In genomic region chr17:16612405-16612979, GRCm38 (mm10) we compare ENCODE assay signal across 23 mouse cellular contexts.
DNase-seq lines count a peak whose midpoint lies in the region; ATAC-seq and TF ChIP-seq lines count a peak whose summit lies in the region.
"Had no signal": no experiment of that assay in that cellular context is flagged by ENCODE, and none has a peak within 500 bp of the region (broad histone marks: within the 10 kb centered on the region; RNA-seq: fewer than 3 reads in every experiment).

No protein-coding gene starts in this region.

- intact Hi-C loops in gastrocnemius, adult 2 months (cut with DNase I): no loop called here

- no peaks in the 10 kb centered on the region for H3K36me3 ChIP-seq in forebrain, embryonic 13.5 days (ENCODE audit: poor library complexity, severe bottlenecking)
- H3K36me3 ChIP-seq in forebrain, embryonic 15.5 days: no peaks in the 10 kb centered on the region
- H3K36me3 ChIP-seq in midbrain, embryonic 13.5 days: no peaks in the 10 kb centered on the region
- no peaks in the 10 kb centered on the region for H3K36me3 ChIP-seq in midbrain, postnatal 0 days (ENCODE audit: insufficient read depth, low read length)
- no peaks in the 10 kb centered on the region for H3K36me3 ChIP-seq in neural tube, embryonic 14.5 days (ENCODE audit: control insufficient read depth, insufficient read depth, low read length)
- no peaks in the 10 kb centered on the region for H3K36me3 ChIP-seq in neural tube, embryonic 15.5 days
- H3K36me3 ChIP-seq: embryonic facial prominence, embryonic 15.5 days; heart, embryonic 15.5 days; hindbrain, embryonic 13.5 days had no signal

- no peak overlapping the region for H3K4me3 ChIP-seq in forebrain, embryonic 13.5 days
- H3K4me3 ChIP-seq in forebrain, embryonic 15.5 days: no peak overlapping the region
- no peak overlapping the region for H3K4me3 ChIP-seq in midbrain, embryonic 13.5 days (replicated peaks)
- no peak overlapping the region for H3K4me3 ChIP-seq in midbrain, postnatal 0 days (ENCODE audit: low read depth, low read length)
- no peak overlapping the region for H3K4me3 ChIP-seq in neural tube, embryonic 14.5 days (ENCODE audit: low read depth, low read length)
- H3K4me3 ChIP-seq in neural tube, embryonic 15.5 days (replicated peaks): no peak overlapping the region
- no peak overlapping the region for H3K4me3 ChIP-seq in gastrocnemius, adult 2 months
- H3K4me3 ChIP-seq: embryonic facial prominence, embryonic 15.5 days; erythroblast, embryonic 14.5 days; heart, embryonic 15.5 days; hindbrain, embryonic 13.5 days had no signal

- H3K4me2 ChIP-seq in forebrain, embryonic 13.5 days: no peak overlapping the region
- no peak overlapping the region for H3K4me2 ChIP-seq in forebrain, embryonic 15.5 days (replicated peaks)
- H3K4me2 ChIP-seq in midbrain, embryonic 13.5 days (replicated peaks): no peak overlapping the region
- no peak overlapping the region for H3K4me2 ChIP-seq in midbrain, postnatal 0 days (ENCODE audit: low read depth, low read length, poor library complexity, severe bottlenecking)
- no peak overlapping the region for H3K4me2 ChIP-seq in neural tube, embryonic 14.5 days (ENCODE audit: low read depth, low read length)
- no peak overlapping the region for H3K4me2 ChIP-seq in neural tube, embryonic 15.5 days
- H3K4me2 ChIP-seq: embryonic facial prominence, embryonic 15.5 days; heart, embryonic 11.5 days; heart, embryonic 15.5 days; hindbrain, embryonic 13.5 days had no signal

- peak; percentile 61; the same call in 1 of the 2 replicates for ATAC-seq in forebrain, embryonic 13.5 days
- no peak; the same call in 1 of the 2 replicates for ATAC-seq in forebrain, embryonic 15.5 days (replicated peaks)
- 0 out of 2 replicates have a peak, but pooled peaks have one; percentile 30 for ATAC-seq in midbrain, embryonic 13.5 days
- ATAC-seq in midbrain, postnatal 0 days (ENCODE audit: low FRiP score): no peak
- peak; percentile 38; the same call in 1 of the 2 replicates for ATAC-seq in neural tube, embryonic 14.5 days (ENCODE audit: low read depth)
- no peak for ATAC-seq in neural tube, embryonic 15.5 days (ENCODE audit: low FRiP score)
- ATAC-seq: activated CD4-positive, CD25-positive, alpha-beta regulatory T cell, adult 4 months; hindbrain, postnatal 0 days; Patski had no signal

- WGBS in forebrain, embryonic 13.5 days: 48% methylated on average over 1 of the region's 1 CpGs
- 51% methylated on average over 1 of the region's 1 CpGs for WGBS in forebrain, embryonic 15.5 days
- 62% methylated on average over 1 of the region's 1 CpGs for WGBS in midbrain, embryonic 13.5 days
- 55% methylated on average over 1 of the region's 1 CpGs for WGBS in midbrain, postnatal 0 days
- 34% methylated on average over 1 of the region's 1 CpGs for WGBS in neural tube, embryonic 14.5 days
- WGBS in neural tube, embryonic 15.5 days: 34% methylated on average over 1 of the region's 1 CpGs

- no peak for TF ChIP-seq CTCF in midbrain, postnatal 0 days (IDR thresholded peaks at IDR 0.05)
- no peak for TF ChIP-seq CTCF in gastrocnemius, adult 2 months (IDR thresholded peaks at IDR 0.05)

- no peaks in the 10 kb centered on the region for H3K9me3 ChIP-seq in forebrain, embryonic 13.5 days (replicated peaks)
- H3K9me3 ChIP-seq in forebrain, embryonic 15.5 days: no peaks in the 10 kb centered on the region
- no peaks in the 10 kb centered on the region for H3K9me3 ChIP-seq in midbrain, embryonic 13.5 days
- H3K9me3 ChIP-seq in midbrain, postnatal 0 days (ENCODE audit: low read length): no peaks in the 10 kb centered on the region
- no peaks in the 10 kb centered on the region for H3K9me3 ChIP-seq in neural tube, embryonic 14.5 days (ENCODE audit: control insufficient read depth, low read length)
- H3K9me3 ChIP-seq in neural tube, embryonic 15.5 days (replicated peaks): no peaks in the 10 kb centered on the region
- H3K9me3 ChIP-seq: embryonic facial prominence, embryonic 15.5 days; heart, embryonic 15.5 days; hindbrain, embryonic 13.5 days had no signal

- no peak for DNase-seq in midbrain, postnatal 0 days (ENCODE audit: low spot score)
- DNase-seq in gastrocnemius, adult 2 months: no peak
- DNase-seq: adrenal gland, postnatal 14 days; cerebellum, adult 18-20 months; cerebellum, adult 9-11 months; cerebellum, postnatal 36 days; gastrocnemius, postnatal 36 days; heart, adult 18-20 months; heart, postnatal 14 days had no signal

- H3K9ac ChIP-seq in forebrain, embryonic 13.5 days: no peak overlapping the region
- H3K9ac ChIP-seq in forebrain, embryonic 15.5 days (replicated peaks): no peak overlapping the region
- H3K9ac ChIP-seq in midbrain, embryonic 13.5 days (replicated peaks): no peak overlapping the region
- no peak overlapping the region for H3K9ac ChIP-seq in midbrain, postnatal 0 days (replicated peaks; ENCODE audit: low read length, poor library complexity, severe bottlenecking)
- H3K9ac ChIP-seq in neural tube, embryonic 14.5 days (replicated peaks; ENCODE audit: low read depth, low read length): no peak overlapping the region
- H3K9ac ChIP-seq in neural tube, embryonic 15.5 days (replicated peaks): no peak overlapping the region
- H3K9ac ChIP-seq: embryonic facial prominence, embryonic 15.5 days; heart, embryonic 15.5 days; hindbrain, embryonic 13.5 days had no signal

- H3K27ac ChIP-seq in forebrain, embryonic 13.5 days: no peak overlapping the region
- H3K27ac ChIP-seq in forebrain, embryonic 15.5 days (replicated peaks): no peak overlapping the region
- no peak overlapping the region for H3K27ac ChIP-seq in midbrain, embryonic 13.5 days
- no peak overlapping the region for H3K27ac ChIP-seq in midbrain, postnatal 0 days (ENCODE audit: low read depth, low read length)
- no peak overlapping the region for H3K27ac ChIP-seq in neural tube, embryonic 14.5 days (ENCODE audit: low read depth, low read length)
- H3K27ac ChIP-seq in neural tube, embryonic 15.5 days (replicated peaks): no peak overlapping the region
- H3K27ac ChIP-seq in gastrocnemius, adult 2 months: no peak overlapping the region
- H3K27ac ChIP-seq: embryonic facial prominence, embryonic 15.5 days; heart, embryonic 15.5 days; hindbrain, embryonic 13.5 days; hindbrain, postnatal 0 days had no signal

- H3K27me3 ChIP-seq in forebrain, embryonic 13.5 days: no peaks in the 10 kb centered on the region
- H3K27me3 ChIP-seq in forebrain, embryonic 15.5 days: no peaks in the 10 kb centered on the region
- H3K27me3 ChIP-seq in midbrain, embryonic 13.5 days: no peaks in the 10 kb centered on the region
- no peaks in the 10 kb centered on the region for H3K27me3 ChIP-seq in midbrain, postnatal 0 days (ENCODE audit: insufficient read depth, low read length)
- H3K27me3 ChIP-seq in neural tube, embryonic 14.5 days (ENCODE audit: control insufficient read depth, insufficient read depth, low read length): no peaks in the 10 kb centered on the region
- no peaks in the 10 kb centered on the region for H3K27me3 ChIP-seq in neural tube, embryonic 15.5 days (replicated peaks)
- H3K27me3 ChIP-seq: CH12.LX; embryonic facial prominence, embryonic 15.5 days; heart, embryonic 15.5 days; hindbrain, embryonic 13.5 days; Patski had no signal

- H3K4me1 ChIP-seq in forebrain, embryonic 13.5 days: no peaks in the 10 kb centered on the region
- no peaks in the 10 kb centered on the region for H3K4me1 ChIP-seq in forebrain, embryonic 15.5 days
- no peaks in the 10 kb centered on the region for H3K4me1 ChIP-seq in midbrain, embryonic 13.5 days (replicated peaks)
- H3K4me1 ChIP-seq in midbrain, postnatal 0 days (ENCODE audit: insufficient read depth, low read length): no peaks in the 10 kb centered on the region
- no peaks in the 10 kb centered on the region for H3K4me1 ChIP-seq in neural tube, embryonic 14.5 days (ENCODE audit: control insufficient read depth, insufficient read depth, low read length)
- H3K4me1 ChIP-seq in neural tube, embryonic 15.5 days: no peaks in the 10 kb centered on the region
- H3K4me1 ChIP-seq: embryonic facial prominence, embryonic 15.5 days; heart, embryonic 15.5 days; hindbrain, embryonic 13.5 days had no signal

Comparison
In these comparisons a context has a peak if more than half of its experiments do, and no peak if none do; other contexts are left out.
1. ATAC-seq: peak in forebrain, embryonic 13.5 days (single experiment), midbrain, embryonic 13.5 days (single experiment) and neural tube, embryonic 14.5 days (single experiment); none in forebrain, embryonic 15.5 days (single experiment), midbrain, postnatal 0 days (single experiment) and neural tube, embryonic 15.5 days (single experiment).